ENCODE assay signal across 21 mouse cellular contexts in genomic region chr7:81740010-81740409, GRCm38 (mm10).
"Had no signal": no experiment of that assay in that cellular context is flagged by ENCODE, and none has a peak within 500 bp of the region (broad histone marks: within the 10 kb centered on the region; RNA-seq: fewer than 3 reads in every experiment).

No protein-coding gene starts in this region.

- DNase-seq: gastrocnemius, postnatal 14 days; gastrocnemius, postnatal 36 days; heart, adult 2 months; heart, postnatal 14 days; heart, postnatal 36 days; kidney, adult 18-20 months; kidney, adult 8-10 months; kidney, postnatal 10 days; kidney, postnatal 25 days; kidney, postnatal 4 days; left cerebral cortex, postnatal 4 days had no signal

- H3K9ac ChIP-seq: heart, embryonic 13.5 days; heart, embryonic 15.5 days; hindbrain, embryonic 13.5 days; hindbrain, embryonic 15.5 days; limb, embryonic 13.5 days; limb, embryonic 15.5 days; liver, embryonic 12.5 days; liver, embryonic 14.5 days had no signal

- H3K4me3 ChIP-seq: heart, adult 2 months; heart, embryonic 13.5 days; heart, embryonic 15.5 days; hindbrain, embryonic 13.5 days; hindbrain, embryonic 15.5 days; layer of hippocampus, adult 2 months; limb, embryonic 13.5 days; limb, embryonic 15.5 days; liver, embryonic 12.5 days had no signal

- H3K27ac ChIP-seq: heart, adult 2 months; heart, embryonic 13.5 days; heart, embryonic 15.5 days; hindbrain, embryonic 13.5 days; hindbrain, embryonic 15.5 days; hindbrain, postnatal 0 days; layer of hippocampus, adult 2 months; limb, embryonic 13.5 days; limb, embryonic 15.5 days; liver, embryonic 12.5 days; liver, embryonic 14.5 days had no signal

- H3K4me1 ChIP-seq: heart, embryonic 15.5 days; hindbrain, embryonic 13.5 days; hindbrain, embryonic 15.5 days; limb, embryonic 15.5 days had no signal

- H3K36me3 ChIP-seq: heart, embryonic 13.5 days; heart, embryonic 15.5 days; hindbrain, embryonic 13.5 days; hindbrain, embryonic 15.5 days; limb, embryonic 13.5 days; limb, embryonic 15.5 days; liver, embryonic 12.5 days had no signal

- H3K27me3 ChIP-seq: heart, embryonic 13.5 days; heart, embryonic 15.5 days; hindbrain, embryonic 13.5 days; hindbrain, embryonic 15.5 days; limb, embryonic 13.5 days; limb, embryonic 15.5 days; liver, embryonic 12.5 days had no signal

- ATAC-seq: hindbrain, postnatal 0 days; liver, embryonic 12.5 days had no signal

- H3K9me3 ChIP-seq: heart, embryonic 13.5 days; heart, embryonic 15.5 days; hindbrain, embryonic 13.5 days; hindbrain, embryonic 15.5 days; limb, embryonic 13.5 days; limb, embryonic 15.5 days; liver, embryonic 12.5 days had no signal
